Mouse (Mus musculus) embryo, embryonic 10 days (tissue): ENCODE results near the gene Defb7.

Experiments used
- DNase-seq: peaks from one replicate; pipeline ENCODE4 v3.0.0-alpha.2; 2015; ENCODE audit warnings: low spot score

Defb7 gene

DNA sequence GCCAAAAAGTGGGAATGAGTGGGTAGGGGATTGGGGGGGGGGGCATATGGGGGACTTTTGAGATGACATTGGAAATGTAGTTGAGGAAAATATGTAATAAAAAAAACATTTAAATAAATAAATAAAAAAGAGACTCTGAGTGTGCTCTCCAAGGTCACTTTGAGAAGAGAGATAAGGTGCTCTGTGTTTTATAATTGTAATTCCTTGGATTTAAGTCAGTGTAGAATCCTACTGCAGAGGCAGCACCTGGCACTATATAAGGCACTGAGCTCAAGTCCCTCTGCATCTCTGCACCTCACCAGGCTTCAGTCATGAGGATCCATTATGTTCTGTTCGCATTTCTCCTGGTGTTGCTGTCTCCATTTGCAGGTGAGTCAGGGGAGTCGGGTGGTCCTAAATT, at the start of gene Defb7:
Defb7 (plus strand) TSS at position 301 of the 400 bp plus-strand sequence.
- no peak for DNase-seq

DNA sequence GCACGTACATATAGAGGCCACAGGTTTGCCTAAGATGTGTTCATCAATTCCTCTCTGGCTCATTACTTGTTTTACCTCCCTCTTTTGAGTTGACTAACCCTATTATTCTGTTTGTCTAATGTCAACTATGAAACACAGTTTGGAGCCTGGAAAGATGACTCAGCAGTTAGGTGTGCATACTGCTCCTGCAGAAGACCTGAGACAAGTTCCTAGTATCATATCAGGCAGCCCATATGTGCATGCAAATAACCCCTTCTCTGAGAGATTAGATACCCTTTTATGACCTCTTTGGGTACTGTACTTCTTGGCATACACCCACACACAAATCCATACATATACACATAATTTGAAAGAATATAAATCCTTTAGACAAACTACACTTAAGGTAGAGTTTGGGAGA, 48.5 kb upstream of the Defb7 start:
- no peak for DNase-seq

DNA sequence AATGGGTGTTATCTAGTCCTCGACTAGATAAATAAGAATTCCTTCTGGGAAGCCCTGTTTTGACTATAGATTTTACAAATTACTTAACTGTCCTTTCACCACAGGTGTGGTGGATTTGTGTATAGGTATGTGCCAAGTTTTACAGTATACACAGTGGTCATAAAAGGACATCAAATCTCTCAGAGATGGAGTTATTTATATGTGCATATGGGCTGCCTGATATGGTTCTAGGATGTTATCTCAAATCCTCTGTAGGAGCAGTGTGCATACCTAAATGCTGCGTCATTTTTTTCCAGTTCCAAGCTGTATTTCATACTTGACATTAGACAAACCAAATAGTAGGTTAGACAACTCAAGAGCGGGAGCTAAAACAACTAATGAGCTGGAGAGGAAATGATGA, 33.5 kb upstream of the Defb7 start:
- no peak for DNase-seq

DNA sequence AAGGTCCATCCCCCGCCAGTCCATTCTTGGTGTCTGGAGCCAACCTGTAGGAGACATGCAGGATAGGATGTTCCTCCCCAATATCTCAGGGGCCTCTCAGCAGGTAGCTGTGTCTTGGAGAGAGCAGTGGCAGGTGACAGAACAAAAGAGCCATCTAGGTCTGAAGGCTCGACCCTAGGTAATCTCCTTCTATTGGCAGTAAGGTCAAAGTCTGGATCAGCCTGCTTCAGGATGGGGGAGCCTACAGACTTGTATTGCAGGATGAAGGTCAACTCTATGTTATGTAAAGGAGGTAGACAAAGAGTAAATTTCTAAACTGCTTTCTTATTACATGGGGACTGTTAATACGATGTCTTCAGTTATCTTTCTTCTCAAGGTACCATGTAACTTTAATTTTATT, 25.9 kb upstream of the Defb7 start:
- DNase-seq: no peak

DNA sequence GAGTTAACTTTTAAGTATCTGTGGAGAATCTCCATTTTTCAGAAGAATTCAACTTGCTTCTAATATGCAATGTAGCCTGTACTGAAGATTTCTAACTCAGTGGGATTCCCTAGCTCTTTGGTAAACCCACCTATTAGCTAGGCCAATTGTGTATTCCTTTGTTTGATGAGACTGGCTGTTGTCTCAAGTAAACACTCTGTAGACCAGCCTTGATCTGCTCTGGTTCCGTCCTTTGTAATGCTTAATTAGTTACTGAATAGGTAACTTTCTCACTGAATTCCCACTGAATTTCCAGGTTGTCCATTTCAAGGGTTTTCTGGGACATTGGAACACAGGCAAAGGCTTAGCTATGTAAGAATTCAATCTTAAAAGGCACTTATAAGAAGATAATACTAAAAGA, 5.6 kb downstream of the Defb7 start:
- DNase-seq: no peak

DNA sequence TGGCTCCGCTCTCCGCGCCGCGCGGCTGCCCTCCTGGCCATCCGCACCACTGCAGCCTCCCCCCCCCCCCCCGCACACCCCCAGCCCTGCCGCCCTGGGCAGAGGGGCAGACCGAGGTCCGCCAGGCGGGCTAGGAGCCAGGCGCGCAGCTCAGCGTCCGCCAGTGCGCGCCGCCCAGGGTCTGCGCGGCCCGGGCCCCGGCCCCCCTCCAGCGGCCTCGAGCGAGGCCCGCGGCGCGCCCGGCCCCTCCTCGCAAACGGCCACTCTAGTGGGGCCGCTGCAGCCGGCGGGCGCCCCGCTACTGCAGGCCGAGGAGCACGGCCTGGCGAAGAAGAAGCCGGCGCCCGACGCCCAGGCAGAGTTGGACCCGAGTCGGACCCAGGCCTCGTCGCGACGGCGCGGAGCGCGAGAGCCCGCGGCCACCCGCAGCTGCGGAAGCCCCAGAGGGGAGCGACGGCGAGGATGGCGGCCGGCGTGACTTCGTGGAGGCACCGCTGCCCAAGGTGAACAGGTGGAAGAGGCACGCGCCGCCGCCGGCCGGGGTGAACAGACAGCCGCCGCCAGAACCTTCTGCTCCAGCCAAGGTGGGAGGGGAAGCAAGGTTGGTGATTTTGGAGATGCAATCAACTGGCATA, 40.4 kb downstream of the Defb7 start:
- peak; percentile 10 for DNase-seq

DNA sequence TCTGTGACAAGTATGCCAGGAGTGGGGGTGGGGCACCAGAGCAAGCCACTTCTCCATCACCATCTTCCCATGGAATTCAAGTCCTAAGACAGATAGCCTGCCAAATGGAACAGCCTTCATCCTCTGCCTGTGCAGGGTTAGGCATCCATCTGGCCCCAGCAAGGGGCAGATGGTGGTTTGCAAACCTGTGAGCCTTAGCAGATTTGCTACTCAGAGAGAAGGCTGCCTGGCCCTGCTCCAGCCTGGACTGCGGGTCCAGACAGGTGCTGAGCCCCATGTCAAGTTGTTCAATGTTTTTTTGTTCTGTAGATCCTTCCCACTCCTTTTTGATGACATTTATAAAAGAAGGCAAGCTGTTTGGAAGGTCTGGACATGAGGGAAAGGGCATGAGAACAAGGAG, 45.5 kb downstream of the Defb7 start:
- DNase-seq: no peak
